ENCODE assay signal across 13 mouse cellular contexts in genomic region chr7:101662006-101662405, GRCm38 (mm10). TPM values are rescaled to one million over a fixed set of nuclear protein-coding genes. Genes with fewer than 3 reads are reported as not detected.
DNase-seq lines count a peak whose midpoint lies in the region; ATAC-seq and TF ChIP-seq lines count a peak whose summit lies in the region.
"Had no signal": no experiment of that assay in that cellular context is flagged by ENCODE, and none has a peak within 500 bp of the region (broad histone marks: within the 10 kb centered on the region; RNA-seq: fewer than 3 reads in every experiment).

No protein-coding gene starts in this region.

- no peaks in the 10 kb centered on the region for H3K27me3 ChIP-seq in liver, embryonic 14.5 days (ENCODE audit: control insufficient read depth, insufficient read depth, low read length)
- 0 out of 2 replicates have a peak, but pooled peaks cover 3% of the 10 kb centered on the region for H3K27me3 ChIP-seq in liver, embryonic 12.5 days (replicated peaks)
- no peaks in the 10 kb centered on the region for H3K27me3 ChIP-seq in E14TG2a.4 (ENCODE audit: insufficient read depth, low read length)
- H3K27me3 ChIP-seq in heart, embryonic 11.5 days (ENCODE audit: control insufficient read depth, insufficient read depth, low read length), result no peaks in the 10 kb centered on the region
- H3K27me3 ChIP-seq: embryonic facial prominence, embryonic 13.5 days had no signal

- no peaks in the 10 kb centered on the region for H3K9me3 ChIP-seq in liver, embryonic 14.5 days (ENCODE audit: control insufficient read depth, low read length)
- H3K9me3 ChIP-seq in liver, embryonic 12.5 days (replicated peaks), result no peaks in the 10 kb centered on the region
- peaks cover 30% of the 10 kb centered on the region for H3K9me3 ChIP-seq in E14TG2a.4 (ENCODE audit: low read length)
- H3K9me3 ChIP-seq in heart, embryonic 11.5 days (replicated peaks; ENCODE audit: control insufficient read depth, low read length), result no peaks in the 10 kb centered on the region
- H3K9me3 ChIP-seq: embryonic facial prominence, embryonic 13.5 days; hindbrain, embryonic 10.5 days had no signal

- no peak overlapping the region for H3K27ac ChIP-seq in liver, embryonic 14.5 days
- H3K27ac ChIP-seq in liver, embryonic 12.5 days, result no peak overlapping the region
- no peak overlapping the region for H3K27ac ChIP-seq in heart, embryonic 11.5 days (ENCODE audit: low read depth, low read length)
- H3K27ac ChIP-seq: embryonic facial prominence, embryonic 13.5 days; hindbrain, embryonic 10.5 days had no signal

- H3K9ac ChIP-seq in liver, embryonic 14.5 days (replicated peaks), result no peak overlapping the region
- no peak overlapping the region for H3K9ac ChIP-seq in liver, embryonic 12.5 days
- no peak overlapping the region for H3K9ac ChIP-seq in heart, embryonic 11.5 days (ENCODE audit: low read depth, low read length)
- H3K9ac ChIP-seq: embryonic facial prominence, embryonic 13.5 days had no signal

- TF ChIP-seq CTCF in liver, embryonic 14.5 days (IDR thresholded peaks at IDR 0.05; ENCODE audit: low read depth), result peak; percentile 59
- TF ChIP-seq CTCF in E14TG2a.4 (conservative IDR thresholded peaks at IDR 0.05; ENCODE audit: low read length), result peak; percentile 67

- no peaks in the 10 kb centered on the region for H3K36me3 ChIP-seq in liver, embryonic 14.5 days (replicated peaks; ENCODE audit: control insufficient read depth, insufficient read depth, low read depth)
- 0 out of 2 replicates have a peak, but pooled peaks cover 2% of the 10 kb centered on the region for H3K36me3 ChIP-seq in liver, embryonic 12.5 days
- peaks cover 17% of the 10 kb centered on the region for H3K36me3 ChIP-seq in E14TG2a.4 (ENCODE audit: insufficient read depth, low read length)
- H3K36me3 ChIP-seq in heart, embryonic 11.5 days (ENCODE audit: control insufficient read depth, insufficient read depth, low read length), result no peaks in the 10 kb centered on the region
- H3K36me3 ChIP-seq: embryonic facial prominence, embryonic 13.5 days; hindbrain, embryonic 10.5 days had no signal

- WGBS in liver, embryonic 14.5 days (ENCODE audit: insufficient replicate concordance), result 55% methylated on average over 1 of the region's 1 CpGs
- WGBS in liver, embryonic 12.5 days (ENCODE audit: insufficient replicate concordance), result 58% methylated on average over 1 of the region's 1 CpGs
- WGBS in heart, embryonic 11.5 days (ENCODE audit: insufficient replicate concordance), result 68% methylated on average over 1 of the region's 1 CpGs

- peak; percentile 13 for DNase-seq in embryo, embryonic 11 days
- DNase-seq in embryo, embryonic 10.5 days (ENCODE audit: low spot score), result no peak
- DNase-seq in liver, embryonic 14.5 days (ENCODE audit: low read depth in 3 of 3, low spot score in 3 of 3), result no peak
- DNase-seq in naive thymus-derived CD4-positive, alpha-beta T cell, adult 2 months (ENCODE audit: low read depth), result peak; percentile 61
- DNase-seq in Muller cell, postnatal 12 days (ENCODE audit: inconsistent ontology term), result no peak
- DNase-seq: cerebellum, postnatal 10 days; kidney, adult 18-20 months; thymus, adult 2 months had no signal

- no peak overlapping the region for H3K4me2 ChIP-seq in liver, embryonic 14.5 days (ENCODE audit: low read depth)
- no peak overlapping the region for H3K4me2 ChIP-seq in liver, embryonic 12.5 days
- no peak overlapping the region for H3K4me2 ChIP-seq in heart, embryonic 11.5 days
- H3K4me2 ChIP-seq: embryonic facial prominence, embryonic 13.5 days had no signal

- no peak for ATAC-seq in liver, embryonic 14.5 days (ENCODE audit: insufficient read depth)
- ATAC-seq in liver, embryonic 12.5 days, result no peak
- no peak for ATAC-seq in heart, embryonic 11.5 days (replicated peaks; ENCODE audit: insufficient number of reproducible peaks, low FRiP score, low TSS enrichment)

- peaks cover 3 to 12% of the 10 kb centered on the region in 2 experiments; a peak in 3 of 4 replicates for H3K4me1 ChIP-seq in liver, embryonic 14.5 days (replicated peaks; ENCODE audit: control insufficient read depth in 2 of 2, insufficient read depth in 2 of 2, low read length in 1 of 2)
- H3K4me1 ChIP-seq in liver, embryonic 12.5 days, result peaks cover 31% of the 10 kb centered on the region
- peaks cover 29% of the 10 kb centered on the region for H3K4me1 ChIP-seq in E14TG2a.4 (replicated peaks; ENCODE audit: low read depth, low read length)
- H3K4me1 ChIP-seq in heart, embryonic 11.5 days (ENCODE audit: control insufficient read depth, insufficient read depth, low read length), result peaks cover 14% of the 10 kb centered on the region; the same call in 1 of the 2 replicates

- no peak overlapping the region for H3K4me3 ChIP-seq in liver, embryonic 14.5 days (ENCODE audit: insufficient read depth in 1 of 2, low read depth in 2 of 2, low read length in 2 of 2)
- no peak overlapping the region for H3K4me3 ChIP-seq in liver, embryonic 12.5 days
- no peak overlapping the region for H3K4me3 ChIP-seq in E14TG2a.4 (replicated peaks; ENCODE audit: low read length)
- H3K4me3 ChIP-seq in heart, embryonic 11.5 days (ENCODE audit: low read depth, low read length), result no peak overlapping the region
- H3K4me3 ChIP-seq: embryonic facial prominence, embryonic 13.5 days; hindbrain, embryonic 10.5 days had no signal

- TF ChIP-seq EP300 in liver, embryonic 14.5 days (IDR thresholded peaks at IDR 0.05; ENCODE audit: low read depth), result no peak

RNA-seq across cellular contexts. Expression of gene Clpb, which starts 1.4 kb away (rescaled TPM):
- polyA plus RNA-seq in liver, embryonic 14.5 days (2012; rRNA removed), result 4.1 and 8.3 TPM in 2 replicates
- 18.7 and 20.6 TPM in 2 replicates for polyA plus RNA-seq in liver, embryonic 14.5 days (2014; fragmentation: Nextera tagmentation; extraction: Ambion mirVana)
- 31.9 and 34.6 TPM in 2 replicates for polyA plus RNA-seq in liver, embryonic 12.5 days (2016; fragmentation: Nextera tagmentation; extraction: Ambion mirVana)
- 36.1 and 47.0 TPM in 2 replicates for polyA plus RNA-seq in heart, embryonic 11.5 days (2014; fragmentation: Nextera tagmentation; extraction: Ambion mirVana)

Comparison
In these comparisons a context has a peak if more than half of its experiments do, and no peak if none do; other contexts are left out.
1. DNase-seq: peak in embryo, embryonic 11 days (single experiment) and naive thymus-derived CD4-positive, alpha-beta T cell, adult 2 months (single experiment); none in embryo, embryonic 10.5 days (single experiment), liver, embryonic 14.5 days (0 of 3) and Muller cell, postnatal 12 days (single experiment).